Mouse (Mus musculus) C2C12 (cell line): Measurements from ENCODE around the gene Olfr1340. TPM values are rescaled to one million over a fixed set of nuclear protein-coding genes. Genes with fewer than 3 reads are reported as not detected.

Experiments
- H3K27me3 ChIP-seq: one replicate; pipeline ENCODE4 v1.6.1; 2011; ENCODE audit not compliant: control insufficient read depth, insufficient read depth, insufficient read length
- H3K36me3 ChIP-seq: one replicate; pipeline ENCODE4 v1.6.1; 2011; ENCODE audit not compliant: control insufficient read depth, insufficient read depth
- H3K4me3 ChIP-seq: one replicate; pipeline ENCODE4 v1.5.1; 2011; ENCODE audit warnings: mild to moderate bottlenecking, control low read depth; ENCODE audit not compliant: poor library complexity, insufficient read depth, severe bottlenecking
- H3K79me2 ChIP-seq: one replicate; pipeline ENCODE4 v1.6.1; 2011; ENCODE audit not compliant: control insufficient read depth, insufficient read depth
- H3K79me3 ChIP-seq: one replicate; pipeline ENCODE4 v1.6.1; 2011; ENCODE audit warnings: low read depth, control low read depth
- H3ac ChIP-seq: one replicate; pipeline ENCODE3; 2011; ENCODE audit warnings: low read depth; ENCODE audit not compliant: control insufficient read depth, insufficient read length
- CEBPB ChIP-seq: IDR thresholded peaks from one replicate; pipeline ENCODE4 v1.6.1; 2011; ENCODE audit warnings: low read depth, mild to moderate bottlenecking, control low read depth, moderate library complexity
- CTCF ChIP-seq: IDR thresholded peaks from one replicate; pipeline ENCODE4 v1.5.1; 2011; ENCODE audit not compliant: control insufficient read depth, insufficient read depth, insufficient read length
- FOSL1 ChIP-seq: IDR thresholded peaks from one replicate; pipeline ENCODE4 v1.8.0; 2011; ENCODE audit warnings: mild to moderate bottlenecking, low read length; ENCODE audit not compliant: poor library complexity, insufficient read depth, severe bottlenecking
- MAX ChIP-seq: IDR thresholded peaks from one replicate; pipeline ENCODE4 v1.6.1; 2011; ENCODE audit warnings: mild to moderate bottlenecking, control low read depth
- MYOD1 ChIP-seq: IDR thresholded peaks from one replicate; pipeline ENCODE4 v1.6.1; 2011; ENCODE audit warnings: low read depth; ENCODE audit not compliant: control insufficient read depth, insufficient read length
- MYOG ChIP-seq: IDR thresholded peaks from one replicate; pipeline ENCODE4 v1.6.1; 2011; ENCODE audit not compliant: control insufficient read depth, insufficient read length; ENCODE audit errors: extremely low read depth
- USF1 ChIP-seq: IDR thresholded peaks from one replicate; pipeline ENCODE4 v1.6.1; 2011; ENCODE audit warnings: low read depth, mild to moderate bottlenecking, control low read depth, moderate library complexity
- polyA plus RNA-seq: library from polyadenylated mRNA; unstranded; fragments of >200 nt; fragmentation: generic; extraction: Trizol; gene quantifications from one replicate; pipeline ENCODE4 v1.2.1, GENCODE M21; 2012; ENCODE audit warnings: missing spikeins

Gene Olfr1340
- polyA plus RNA-seq, 1 experiment: not detected

GRCm38 (mm10) chr4:118758637-118759036, 38.7 kb downstream of the Olfr1340 start, which contains the start of gene Olfr1338:
TSS of gene Olfr1338 (minus strand) at chr4:118758737.
- H3K4me3 ChIP-seq: no peak within 1 kb of the TSS
- H3K36me3 ChIP-seq: no peaks in the 10 kb centered on the region
- H3K79me2 ChIP-seq: no peaks in the 10 kb centered on the region
- H3K27me3 ChIP-seq: no peaks in the 10 kb centered on the region
- H3ac ChIP-seq: no peak within 1 kb of the TSS
- TF ChIP-seq MYOG: no peak
- no peak for TF ChIP-seq CTCF
- no peak for TF ChIP-seq MYOD1
- TF ChIP-seq MAX: no peak
- no peak for TF ChIP-seq CEBPB
- TF ChIP-seq USF1: no peak
- no peak for TF ChIP-seq FOSL1
- H3K79me3 ChIP-seq: no peaks in the 10 kb centered on the region

Other genes starting within 250 kb of the Olfr1340 start
- gene Tie1, start 230.1 kb upstream of the Olfr1340 start, polyA plus RNA-seq: not detected
- gene 2610528J11Rik, start 193.1 kb upstream of the Olfr1340 start, polyA plus RNA-seq: not detected
- gene Tmem125, start 176.1 kb upstream of the Olfr1340 start, polyA plus RNA-seq: not detected
- not detected for gene Cfap57, start 99.4 kb upstream of the Olfr1340 start, polyA plus RNA-seq
- gene Ebna1bp2, start 99.3 kb upstream of the Olfr1340 start, polyA plus RNA-seq: 106 TPM
- gene Olfr62, start 61.2 kb upstream of the Olfr1340 start, polyA plus RNA-seq: not detected
- not detected for gene Olfr1342, start 27.4 kb upstream of the Olfr1340 start, polyA plus RNA-seq
- gene Olfr1341, start 16.6 kb upstream of the Olfr1340 start, polyA plus RNA-seq: not detected
- not detected for gene Olfr1339, start 12.0 kb downstream of the Olfr1340 start, polyA plus RNA-seq
- not detected for gene Olfr1338, start 38.6 kb downstream of the Olfr1340 start, polyA plus RNA-seq
- not detected for gene Olfr1337, start 62.4 kb downstream of the Olfr1340 start, polyA plus RNA-seq
- gene Olfr1335, start 89.8 kb downstream of the Olfr1340 start, polyA plus RNA-seq: not detected
- not detected for gene Olfr1333, start 116.1 kb downstream of the Olfr1340 start, polyA plus RNA-seq
- not detected for gene Olfr1331, start 144.5 kb downstream of the Olfr1340 start, polyA plus RNA-seq
- gene Olfr1330, start 168.5 kb downstream of the Olfr1340 start, polyA plus RNA-seq: not detected
- gene Olfr1329, start 197.3 kb downstream of the Olfr1340 start, polyA plus RNA-seq: not detected
- gene Olfr1328, start 218.5 kb downstream of the Olfr1340 start, polyA plus RNA-seq: not detected
- gene Lao1, start 241.4 kb downstream of the Olfr1340 start, polyA plus RNA-seq: not detected